Mouse (Mus musculus) layer of hippocampus, postnatal 25 days (tissue): ENCODE results near the gene Acbd4. TPM values are rescaled to one million over a fixed set of nuclear protein-coding genes. Genes with fewer than 3 reads are reported as not detected.

Experiments
- DNase-seq, 2 experiments: peaks; one replicate each; pipeline ENCODE4 v3.0.0; 2022; ENCODE audit warnings: mixed read lengths in 2 of 2, low spot score in 1 of 2; ENCODE audit errors: extremely low spot score in 1 of 2
- total RNA-seq, 2 experiments: library from RNA; stranded (reverse); gene quantifications; 2 replicates each; pipeline ENCODE4 v1.2.3; 2021

The Acbd4 gene
- total RNA-seq, 2 experiments from 2014 or later: 79.5 to 90.4 TPM

GRCm38 (mm10) chr11:103080323-103081091 is 21.0 kb upstream of the Acbd4 start:
- DNase-seq: no peak

- DNase-seq: no peak
Observed at GRCm38 (mm10) chr11:103081631-103082030, 19.9 kb upstream of the Acbd4 start.

- DNase-seq: no peak
Observed at GRCm38 (mm10) chr11:103093306-103093705, 8.2 kb upstream of the Acbd4 start.

DNA sequence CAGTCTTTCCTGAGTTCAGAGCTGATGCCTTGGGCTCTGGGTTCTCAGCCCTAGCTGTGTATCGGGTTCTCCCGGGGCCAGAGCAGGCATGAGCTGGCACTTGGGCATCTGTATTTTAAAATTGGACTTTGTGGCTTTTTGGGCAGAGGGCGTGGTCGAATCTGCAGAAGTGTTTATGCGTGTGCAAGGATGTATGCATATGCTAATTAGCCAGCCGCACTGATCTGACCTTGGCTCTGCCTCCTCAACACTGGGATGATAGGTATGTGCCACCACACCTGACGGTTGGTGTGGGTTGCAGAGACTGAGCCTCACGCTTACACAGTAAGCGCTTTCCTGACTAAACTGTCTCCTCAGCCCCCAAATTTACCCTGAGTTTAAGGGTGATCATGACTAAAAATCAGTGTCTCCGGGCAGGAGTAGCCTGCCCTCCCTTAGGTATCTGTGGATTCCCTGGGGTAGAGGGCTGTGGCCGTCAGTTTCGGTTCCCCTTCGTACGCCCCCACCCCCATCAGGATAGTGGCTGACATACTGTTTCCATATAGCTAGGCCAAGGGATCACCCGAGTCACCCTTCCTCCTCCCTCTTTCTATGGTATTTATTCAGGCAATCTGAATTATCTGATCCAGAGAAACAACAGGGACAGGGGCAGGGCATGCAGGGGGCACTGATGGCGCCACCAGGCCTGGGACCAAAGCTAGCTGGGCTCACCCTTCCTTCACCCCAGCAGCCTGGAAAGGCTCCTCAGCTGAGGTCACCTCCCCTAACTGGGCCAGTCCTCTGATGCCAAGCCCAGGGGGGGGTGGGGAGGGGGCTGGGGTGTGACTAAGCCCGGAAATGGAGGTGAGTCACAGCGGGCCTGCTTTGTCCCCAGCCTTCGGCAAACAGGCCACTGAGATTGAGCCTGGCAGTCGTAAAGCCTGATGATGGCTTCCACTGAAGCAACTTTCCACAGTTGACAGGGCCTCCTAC is 7.3 kb upstream of the Acbd4 start:
- DNase-seq: no peak

DNA sequence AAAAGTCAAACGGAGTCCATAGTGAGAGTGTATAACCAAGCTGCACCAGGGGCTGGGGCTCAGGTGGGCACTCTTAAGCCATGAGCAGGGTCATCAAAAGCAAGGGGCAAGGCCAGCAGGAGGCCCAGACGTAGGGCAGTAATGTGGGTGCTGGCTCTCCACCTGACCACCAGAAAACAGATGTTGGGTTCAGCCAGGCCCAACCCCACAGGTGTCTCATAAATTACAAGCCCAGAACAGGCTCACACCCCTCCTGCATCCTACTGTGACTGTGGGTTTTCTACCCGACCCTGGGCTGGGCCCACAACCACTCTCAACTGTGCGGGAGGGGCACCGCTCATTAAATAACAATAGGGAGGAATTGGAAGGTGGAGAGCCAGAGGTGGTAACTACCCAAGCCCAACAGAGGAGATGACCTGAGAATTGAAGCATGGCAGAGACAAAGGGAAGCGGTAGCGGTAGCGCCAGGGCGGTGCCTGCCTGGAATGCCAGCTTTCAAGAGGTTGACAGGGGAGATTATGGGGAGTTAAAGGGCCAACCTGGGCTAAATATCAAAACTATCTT is 6.3 kb upstream of the Acbd4 start:
- no peak for DNase-seq

- no peak for DNase-seq
Observed at GRCm38 (mm10) chr11:103095801-103096200, 5.7 kb upstream of the Acbd4 start.

GRCm38 (mm10) chr11:103096979-103097894 is 4.2 kb upstream of the Acbd4 start:
- no peak for DNase-seq

- no peak for DNase-seq
Observed at GRCm38 (mm10) chr11:103098531-103099190, 2.8 kb upstream of the Acbd4 start.

DNA sequence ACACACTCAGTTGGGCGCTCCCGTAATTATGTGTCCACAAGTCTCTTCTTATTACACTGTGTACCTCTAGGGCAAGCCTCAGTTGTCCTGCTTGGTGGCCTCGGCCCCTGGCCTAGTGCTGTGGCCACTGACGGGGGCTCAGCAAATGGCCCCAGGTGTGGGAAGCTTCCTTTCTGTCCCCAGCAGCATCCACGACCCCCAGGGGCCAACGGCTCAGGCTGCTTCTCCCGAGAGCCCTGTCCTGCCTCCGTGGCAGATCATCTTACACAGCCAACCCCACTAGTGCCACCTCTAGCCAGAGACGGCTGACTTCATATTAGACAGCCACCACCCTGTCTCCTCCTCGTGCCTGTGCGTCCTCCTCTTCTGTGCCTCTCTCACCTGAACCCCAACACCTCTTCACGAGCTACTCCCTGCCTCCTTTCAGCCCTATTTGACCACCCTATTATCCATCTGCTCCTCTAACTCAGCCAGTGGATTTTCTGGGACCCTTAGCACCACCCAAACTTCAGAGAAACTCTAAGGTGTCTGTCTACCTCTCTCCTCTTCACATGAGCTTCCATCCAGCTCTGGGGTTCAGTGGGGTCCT is 2.0 kb upstream of the Acbd4 start:
- DNase-seq: no peak

- DNase-seq: no peak
Observed at GRCm38 (mm10) chr11:103100361-103100760, 1.1 kb upstream of the Acbd4 start.

DNA sequence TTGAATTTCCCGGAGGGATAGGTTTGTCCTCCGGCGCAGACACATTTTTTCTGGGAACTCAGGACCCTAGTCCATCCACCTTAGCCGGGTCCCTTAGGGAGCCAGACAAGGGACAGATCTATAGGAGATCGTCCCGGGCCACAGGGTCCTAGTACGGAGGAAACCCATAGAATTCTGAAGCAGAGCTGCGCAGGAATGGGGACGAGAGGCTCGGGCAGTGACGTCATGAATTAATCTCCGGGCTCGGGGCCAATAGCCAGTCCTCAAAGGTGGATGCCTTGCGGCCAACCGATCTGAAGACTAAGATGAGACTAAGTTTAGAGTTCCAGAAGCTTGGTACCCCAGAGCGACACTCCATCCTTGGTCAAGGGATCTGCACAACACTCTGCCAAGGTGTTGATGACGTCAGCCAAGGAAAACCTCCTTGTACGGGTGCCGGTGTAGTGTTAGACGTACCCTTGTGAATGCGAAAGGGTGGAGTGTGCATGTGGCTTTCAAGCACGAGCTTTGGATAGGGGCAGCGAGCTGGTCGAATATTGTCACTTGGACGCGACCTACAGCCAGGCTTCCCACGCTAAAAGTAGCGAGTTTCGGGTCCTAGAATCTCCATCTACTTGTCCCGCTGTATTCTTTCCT is 502 bp downstream of the Acbd4 start:
- peak; percentile 67 to 68 for DNase-seq

- DNase-seq: peak; percentile 98 to 99
Observed at GRCm38 (mm10) chr11:103102725-103103349, 1.4 kb downstream of the Acbd4 start.

- no peak for DNase-seq
Observed at GRCm38 (mm10) chr11:103103621-103104020, 2.1 kb downstream of the Acbd4 start.

DNA sequence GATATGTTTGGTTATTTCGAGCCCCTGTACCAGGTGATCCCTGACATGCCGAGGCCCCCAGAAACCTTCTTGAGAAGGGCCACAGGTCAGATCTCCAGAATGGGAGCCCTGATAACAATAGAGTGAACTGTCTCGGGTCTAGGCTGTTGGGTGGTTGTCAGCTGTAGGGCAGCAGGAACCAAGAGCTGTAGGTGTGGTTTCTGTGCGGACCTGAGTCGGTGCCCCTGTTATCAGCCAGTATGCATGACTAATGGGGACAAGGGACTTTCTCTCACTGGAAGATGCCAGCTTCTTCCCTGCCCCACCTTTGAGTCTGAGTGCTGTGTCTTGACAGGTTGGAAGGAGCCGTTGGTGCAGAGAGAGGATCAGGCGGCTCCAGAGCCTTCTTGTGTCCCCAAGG is 3.0 kb downstream of the Acbd4 start:
- DNase-seq: no peak

- no peak for DNase-seq
Observed at GRCm38 (mm10) chr11:103105180-103105725, 3.8 kb downstream of the Acbd4 start.

- DNase-seq: no peak
Observed at GRCm38 (mm10) chr11:103105810-103106209, 4.3 kb downstream of the Acbd4 start.

GRCm38 (mm10) chr11:103106386-103106785 is 4.9 kb downstream of the Acbd4 start:
- no peak for DNase-seq

- no peak for DNase-seq
Observed at GRCm38 (mm10) chr11:103111301-103111700, 9.8 kb downstream of the Acbd4 start.
